Mouse (Mus musculus): Measurements from ENCODE around the gene Edem1. TPM values are rescaled to one million over a fixed set of nuclear protein-coding genes. Genes with fewer than 3 reads are reported as not detected.
A peak's percentile ranks its signal among the peaks of the same experiment; 100 is the strongest.

The Edem1 gene
- polyA plus RNA-seq, 1 experiment from 2014 or later = 28.9 TPM

DNA sequence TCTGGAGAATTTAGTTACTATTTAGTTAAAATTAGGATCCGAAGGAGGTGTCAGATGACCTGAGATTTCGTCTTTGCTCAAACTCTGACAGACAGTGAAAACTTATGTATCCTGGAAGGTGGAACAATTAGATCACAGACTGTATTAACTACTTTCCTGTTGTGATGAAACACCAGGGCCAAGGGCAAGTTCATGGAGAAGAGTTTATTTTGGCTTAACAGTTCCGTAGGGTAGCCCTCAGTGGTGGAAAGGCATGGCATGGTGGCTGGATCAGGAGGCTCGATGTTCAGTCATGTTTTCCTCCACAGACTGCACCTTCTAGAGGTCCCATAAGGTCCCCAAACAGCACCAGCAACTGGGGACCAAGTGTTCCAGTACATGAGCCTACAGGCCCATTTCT lies 8.6 kb downstream of the Edem1 start:
- no peaks in the 10 kb centered on the region for H3K9me3 ChIP-seq (ENCODE audit: control insufficient read depth, low read length)
- H3K4me2 ChIP-seq (ENCODE audit: low read depth, low read length) = no peak overlapping the region
- H3K27me3 ChIP-seq (replicated peaks; ENCODE audit: control insufficient read depth, insufficient read depth, low read length) = no peaks in the 10 kb centered on the region
- peaks cover 30% of the 10 kb centered on the region for H3K4me1 ChIP-seq (ENCODE audit: control insufficient read depth, insufficient read depth, low read length)
- no peak for ATAC-seq
- H3K9ac ChIP-seq (ENCODE audit: low read depth, low read length) = no peak overlapping the region
- no peak overlapping the region for H3K27ac ChIP-seq (ENCODE audit: low read length)
- H3K36me3 ChIP-seq (ENCODE audit: control insufficient read depth, insufficient read depth, low read length) = peaks cover 5% of the 10 kb centered on the region
- 87% methylated on average over 4 of the region's 4 CpGs for WGBS
- H3K4me3 ChIP-seq (ENCODE audit: low read length) = no peak overlapping the region

DNA sequence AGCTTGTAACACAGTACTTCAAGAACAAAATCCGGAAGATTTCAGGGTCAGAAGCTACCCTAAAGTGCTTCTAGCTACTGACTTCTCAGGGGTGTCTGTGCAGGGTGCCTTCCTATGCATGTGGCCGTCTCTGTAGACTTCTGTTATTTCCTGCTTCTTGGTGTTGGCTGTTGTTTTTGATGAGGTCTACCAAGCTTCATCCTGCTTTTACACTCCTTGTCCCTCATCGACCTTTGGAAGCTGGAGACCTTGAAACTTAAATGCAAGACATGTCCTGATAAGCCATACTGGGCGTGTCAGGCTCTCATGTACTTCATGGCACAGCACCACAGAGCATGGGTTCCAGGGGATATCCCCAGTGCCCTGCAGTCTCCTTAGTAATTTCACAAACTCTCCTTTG lies 9.5 kb downstream of the Edem1 start:
- Histone ChIP-seq H3K4me1 (ENCODE audit: control insufficient read depth, insufficient read depth, low read length) (peaks cover 30% of the 10 kb centered on the region), H3K27me3 (replicated peaks; ENCODE audit: control insufficient read depth, insufficient read depth, low read length) (no peaks in the 10 kb centered on the region), H3K9me3 (ENCODE audit: control insufficient read depth, low read length) (no peaks in the 10 kb centered on the region), H3K9ac (ENCODE audit: low read depth, low read length) (no peak overlapping the region), H3K27ac (ENCODE audit: low read length) (no peak overlapping the region), H3K4me2 (ENCODE audit: low read depth, low read length) (no peak overlapping the region), H3K36me3 (ENCODE audit: control insufficient read depth, insufficient read depth, low read length) (peaks cover 7% of the 10 kb centered on the region), H3K4me3 (ENCODE audit: low read length) (no peak overlapping the region)
- 70% methylated on average over 4 of the region's 4 CpGs for WGBS
- peak; percentile 76 for ATAC-seq

DNA sequence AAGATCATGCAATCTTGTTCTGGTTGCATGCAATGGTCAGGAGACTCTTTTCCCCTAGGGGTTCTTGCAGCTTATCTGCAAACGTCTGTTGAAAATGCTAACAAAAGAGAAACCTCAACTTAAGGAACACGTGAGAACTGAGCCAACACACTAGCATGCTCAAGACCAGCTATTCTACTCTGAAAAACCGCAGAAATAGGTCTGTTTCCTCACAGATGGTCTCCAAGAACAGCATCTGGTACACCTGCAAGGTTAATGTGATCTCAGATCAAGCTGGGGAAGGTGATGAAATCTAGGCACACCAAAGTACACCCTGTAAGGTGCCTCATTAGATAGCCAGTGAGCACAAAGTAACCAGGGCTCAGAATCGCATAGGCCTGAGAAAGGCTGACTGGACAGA lies 11.0 kb downstream of the Edem1 start:
- Histone ChIP-seq H3K4me2 (ENCODE audit: low read depth, low read length) (no peak overlapping the region), H3K9me3 (ENCODE audit: control insufficient read depth, low read length) (no peaks in the 10 kb centered on the region), H3K9ac (ENCODE audit: low read depth, low read length) (no peak overlapping the region), H3K27ac (ENCODE audit: low read length) (no peak overlapping the region), H3K4me1 (ENCODE audit: control insufficient read depth, insufficient read depth, low read length) (peaks cover 22% of the 10 kb centered on the region), H3K27me3 (replicated peaks; ENCODE audit: control insufficient read depth, insufficient read depth, low read length) (no peaks in the 10 kb centered on the region), H3K4me3 (ENCODE audit: low read length) (no peak overlapping the region), H3K36me3 (ENCODE audit: control insufficient read depth, insufficient read depth, low read length) (peaks cover 8% of the 10 kb centered on the region)
- ATAC-seq = no peak
- 85% methylated on average over 4 of the region's 4 CpGs for whole genome bisulfite sequencing

DNA sequence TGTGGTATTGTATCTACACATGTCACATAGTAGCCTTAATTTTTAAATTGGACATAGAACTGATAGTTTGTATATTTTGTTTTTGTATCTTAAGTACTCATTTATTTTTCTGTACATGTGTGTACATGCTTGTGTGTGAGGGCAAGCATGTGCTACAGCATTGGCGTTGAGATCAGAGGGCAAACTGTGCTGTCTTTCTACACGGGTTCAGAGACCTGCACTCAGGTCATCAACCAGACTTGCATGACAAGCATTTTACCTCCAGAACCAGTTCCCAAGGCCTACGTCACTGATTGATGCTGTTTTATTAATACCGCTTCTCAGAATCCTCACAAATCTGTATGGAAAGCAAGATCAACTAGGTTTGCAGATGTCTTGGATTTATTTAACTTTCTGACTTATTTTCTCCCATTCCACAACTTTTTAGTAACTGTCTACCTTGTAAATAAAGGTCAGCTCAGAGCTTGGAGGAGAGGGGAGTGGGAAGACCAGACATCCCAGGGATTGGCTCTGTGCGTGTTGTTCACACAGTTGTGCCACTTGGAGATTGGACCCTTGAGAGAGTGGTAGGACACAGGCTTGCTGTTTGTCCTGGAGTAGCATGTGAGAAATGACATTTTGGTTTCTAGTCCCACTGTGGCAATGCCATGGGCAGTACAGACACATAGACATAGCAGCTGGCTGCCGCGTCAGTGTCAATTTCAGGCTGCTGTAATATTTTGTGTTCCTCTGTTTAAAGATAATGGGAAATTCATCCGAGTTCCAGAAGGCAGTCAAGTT lies 12.6 kb downstream of the Edem1 start:
- Histone ChIP-seq H3K27ac (ENCODE audit: low read length) (no peak overlapping the region), H3K9me3 (ENCODE audit: control insufficient read depth, low read length) (no peaks in the 10 kb centered on the region), H3K27me3 (replicated peaks; ENCODE audit: control insufficient read depth, insufficient read depth, low read length) (no peaks in the 10 kb centered on the region), H3K4me1 (ENCODE audit: control insufficient read depth, insufficient read depth, low read length) (peaks cover 12% of the 10 kb centered on the region), H3K9ac (ENCODE audit: low read depth, low read length) (no peak overlapping the region), H3K36me3 (ENCODE audit: control insufficient read depth, insufficient read depth, low read length) (peaks cover 8% of the 10 kb centered on the region), H3K4me3 (ENCODE audit: low read length) (no peak overlapping the region), H3K4me2 (ENCODE audit: low read depth, low read length) (no peak overlapping the region)
- WGBS = 94% methylated on average over 8 of the region's 8 CpGs
- ATAC-seq = no peak

DNA sequence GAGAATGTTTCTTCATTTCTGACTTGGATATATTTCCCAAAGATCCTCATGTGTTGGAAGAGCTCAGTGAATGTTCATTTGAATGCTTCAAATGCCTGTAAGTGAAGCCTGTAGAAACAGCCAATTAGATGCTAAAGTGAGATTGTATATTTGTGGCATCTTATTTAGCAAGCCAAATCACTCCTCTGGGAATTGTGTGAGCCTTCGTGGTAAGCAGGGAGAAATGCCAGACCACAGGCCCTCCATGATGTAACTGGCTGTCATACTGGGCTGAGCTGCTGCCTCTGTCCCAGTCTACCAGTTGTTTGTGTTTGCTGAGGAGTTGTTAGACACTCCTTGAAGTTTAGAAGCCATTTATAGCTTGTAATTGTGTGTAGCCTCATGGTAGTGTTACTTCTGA lies 15.2 kb downstream of the Edem1 start:
- peaks cover 9% of the 10 kb centered on the region for H3K36me3 ChIP-seq (ENCODE audit: control insufficient read depth, insufficient read depth, low read length)
- H3K9ac ChIP-seq (ENCODE audit: low read depth, low read length) = no peak overlapping the region
- no peak for ATAC-seq
- no peak overlapping the region for H3K4me2 ChIP-seq (ENCODE audit: low read depth, low read length)
- H3K27ac ChIP-seq (ENCODE audit: low read length) = no peak overlapping the region
- H3K4me1 ChIP-seq (ENCODE audit: control insufficient read depth, insufficient read depth, low read length) = no peaks in the 10 kb centered on the region
- H3K4me3 ChIP-seq (ENCODE audit: low read length) = no peak overlapping the region
- WGBS = 81% methylated on average over 1 of the region's 1 CpGs
- H3K9me3 ChIP-seq (ENCODE audit: control insufficient read depth, low read length) = no peaks in the 10 kb centered on the region
- no peaks in the 10 kb centered on the region for H3K27me3 ChIP-seq (replicated peaks; ENCODE audit: control insufficient read depth, insufficient read depth, low read length)

DNA sequence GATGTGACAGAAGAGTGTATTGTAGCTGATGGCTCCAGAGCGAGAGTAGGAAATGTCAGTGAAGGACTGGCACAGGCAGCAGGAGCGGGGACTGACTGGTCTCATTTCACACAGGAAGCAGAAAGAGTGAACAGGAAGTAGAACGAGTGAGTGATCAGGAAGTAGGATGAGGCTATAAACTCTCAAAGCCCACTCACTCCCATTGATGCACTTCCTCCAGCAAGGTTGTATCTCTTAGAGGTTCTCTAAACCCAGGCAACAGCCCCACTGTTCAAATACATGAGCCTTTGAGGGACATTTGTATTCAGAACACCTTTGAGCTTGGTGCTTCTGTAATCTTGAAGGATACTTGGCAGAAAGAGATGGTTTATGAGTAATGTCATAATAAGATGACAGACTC lies 15.7 kb downstream of the Edem1 start:
- Histone ChIP-seq H3K9me3 (ENCODE audit: control insufficient read depth, low read length) (no peaks in the 10 kb centered on the region), H3K36me3 (ENCODE audit: control insufficient read depth, insufficient read depth, low read length) (peaks cover 13% of the 10 kb centered on the region), H3K4me2 (ENCODE audit: low read depth, low read length) (no peak overlapping the region), H3K9ac (ENCODE audit: low read depth, low read length) (no peak overlapping the region), H3K27ac (ENCODE audit: low read length) (no peak overlapping the region), H3K27me3 (replicated peaks; ENCODE audit: control insufficient read depth, insufficient read depth, low read length) (no peaks in the 10 kb centered on the region), H3K4me3 (ENCODE audit: low read length) (no peak overlapping the region), H3K4me1 (ENCODE audit: control insufficient read depth, insufficient read depth, low read length) (no peaks in the 10 kb centered on the region)
- 85% methylated on average over 3 of the region's 3 CpGs for WGBS
- ATAC-seq = no peak

DNA sequence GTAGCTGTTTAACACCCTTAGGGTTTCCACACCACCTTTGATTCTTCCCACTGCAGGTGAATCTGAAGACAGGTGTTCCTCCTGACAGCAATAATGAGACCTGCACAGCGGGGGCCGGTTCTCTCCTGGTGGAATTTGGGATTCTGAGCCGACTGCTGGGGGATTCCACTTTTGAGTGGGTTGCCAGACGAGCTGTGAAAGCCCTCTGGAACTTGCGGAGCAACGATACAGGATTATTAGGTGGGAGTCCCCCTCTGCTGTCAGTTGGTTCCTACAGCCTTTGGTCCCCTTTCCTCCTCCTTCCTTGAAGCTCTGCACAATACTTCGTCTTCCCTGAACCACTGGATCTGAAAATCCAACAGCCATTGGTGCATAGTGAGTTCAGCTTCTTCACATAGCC lies 16.3 kb downstream of the Edem1 start:
- 92% methylated on average over 7 of the region's 7 CpGs for WGBS
- no peak overlapping the region for H3K4me3 ChIP-seq (ENCODE audit: low read length)
- no peak for ATAC-seq
- H3K27me3 ChIP-seq (replicated peaks; ENCODE audit: control insufficient read depth, insufficient read depth, low read length) = no peaks in the 10 kb centered on the region
- no peaks in the 10 kb centered on the region for H3K4me1 ChIP-seq (ENCODE audit: control insufficient read depth, insufficient read depth, low read length)
- H3K9ac ChIP-seq (ENCODE audit: low read depth, low read length) = no peak overlapping the region
- H3K27ac ChIP-seq (ENCODE audit: low read length) = no peak overlapping the region
- peaks cover 13% of the 10 kb centered on the region for H3K36me3 ChIP-seq (ENCODE audit: control insufficient read depth, insufficient read depth, low read length)
- H3K4me2 ChIP-seq (ENCODE audit: low read depth, low read length) = no peak overlapping the region
- no peaks in the 10 kb centered on the region for H3K9me3 ChIP-seq (ENCODE audit: control insufficient read depth, low read length)

DNA sequence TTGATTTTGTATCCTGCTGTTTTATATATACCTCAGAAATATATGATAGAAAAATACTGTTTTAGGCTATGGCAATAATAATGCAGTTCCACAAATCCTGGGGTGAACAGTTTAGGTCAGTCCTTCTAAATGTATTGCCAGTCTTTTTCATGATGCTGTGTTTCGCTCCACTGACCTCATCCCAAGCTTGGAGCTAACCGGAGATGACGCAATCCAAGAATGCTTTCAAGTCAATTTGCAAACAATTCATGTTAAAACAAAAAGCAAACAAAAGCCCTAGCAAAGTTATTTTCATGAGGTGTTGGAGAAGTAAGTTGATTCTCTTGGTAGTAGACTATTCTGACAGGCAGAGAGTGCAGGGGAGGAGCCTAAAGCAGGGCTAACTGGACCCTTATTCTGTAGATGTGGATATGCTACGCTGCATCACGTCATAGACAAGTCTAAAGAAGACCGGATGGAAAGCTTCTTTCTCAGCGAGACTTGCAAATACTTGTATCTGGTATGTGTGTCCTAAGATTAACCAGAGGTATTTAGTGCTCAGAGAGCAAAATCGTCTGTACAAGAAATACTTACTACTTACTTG lies 23.7 kb downstream of the Edem1 start:
- WGBS = 88% methylated on average over 8 of the region's 8 CpGs
- Histone ChIP-seq H3K4me2 (ENCODE audit: low read depth, low read length) (no peak overlapping the region), H3K4me3 (ENCODE audit: low read length) (no peak overlapping the region), H3K27me3 (replicated peaks; ENCODE audit: control insufficient read depth, insufficient read depth, low read length) (no peaks in the 10 kb centered on the region), H3K4me1 (ENCODE audit: control insufficient read depth, insufficient read depth, low read length) (no peaks in the 10 kb centered on the region), H3K9me3 (ENCODE audit: control insufficient read depth, low read length) (no peaks in the 10 kb centered on the region), H3K36me3 (ENCODE audit: control insufficient read depth, insufficient read depth, low read length) (peaks cover 25% of the 10 kb centered on the region), H3K27ac (ENCODE audit: low read length) (no peak overlapping the region), H3K9ac (ENCODE audit: low read depth, low read length) (no peak overlapping the region)
- no peak for ATAC-seq

DNA sequence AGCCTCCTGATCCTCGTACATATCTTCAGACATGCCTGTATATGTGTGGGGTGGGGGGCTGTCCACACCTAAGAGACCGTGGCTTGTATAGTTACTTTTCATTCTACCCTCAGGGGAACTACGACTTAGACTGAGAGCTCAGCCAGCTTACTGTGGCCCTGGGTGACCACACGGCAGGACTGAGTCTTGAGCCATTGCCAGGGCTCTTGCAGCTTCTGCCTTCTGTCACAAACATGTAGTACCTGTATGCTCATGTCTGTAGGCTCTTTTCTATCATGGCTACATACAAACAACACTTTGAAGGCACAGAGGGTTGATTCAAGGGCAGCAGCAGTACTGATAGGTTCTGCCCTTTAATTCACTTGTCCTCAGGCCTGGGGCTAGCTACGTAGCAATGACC lies 24.5 kb downstream of the Edem1 start:
- Histone ChIP-seq H3K9me3 (ENCODE audit: control insufficient read depth, low read length) (no peaks in the 10 kb centered on the region), H3K27ac (ENCODE audit: low read length) (no peak overlapping the region), H3K9ac (ENCODE audit: low read depth, low read length) (no peak overlapping the region), H3K4me2 (ENCODE audit: low read depth, low read length) (no peak overlapping the region), H3K36me3 (ENCODE audit: control insufficient read depth, insufficient read depth, low read length) (peaks cover 25% of the 10 kb centered on the region), H3K4me1 (ENCODE audit: control insufficient read depth, insufficient read depth, low read length) (no peaks in the 10 kb centered on the region), H3K4me3 (ENCODE audit: low read length) (no peak overlapping the region), H3K27me3 (replicated peaks; ENCODE audit: control insufficient read depth, insufficient read depth, low read length) (no peaks in the 10 kb centered on the region)
- ATAC-seq = no peak
- WGBS = 90% methylated on average over 5 of the region's 5 CpGs

All from intestine, embryonic 16.5 days (tissue).